Mouse (Mus musculus): ENCODE results near the gene Fam213b.
A peak's percentile ranks its signal among the peaks of the same experiment; 100 is the strongest.

Fam213b gene

DNA sequence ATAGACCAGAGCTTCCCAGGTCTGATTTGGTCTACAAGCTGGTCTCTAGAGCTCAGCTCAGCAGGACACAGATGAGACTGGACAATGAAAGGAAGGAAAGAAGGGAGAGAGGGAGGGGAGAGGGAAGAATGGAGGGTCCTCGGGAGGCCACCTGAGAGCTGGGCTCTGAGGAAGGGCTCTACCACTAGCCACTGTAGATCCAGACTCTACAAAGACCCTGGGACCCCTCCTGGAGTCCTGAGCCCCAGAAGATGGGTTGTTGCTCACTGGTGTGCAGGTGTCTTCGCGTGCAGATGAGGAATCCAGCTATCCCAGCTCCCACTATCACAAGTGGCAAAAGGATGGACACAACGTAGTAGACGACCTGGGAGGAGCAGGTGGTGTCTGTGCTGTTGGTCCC is 24.0 kb upstream of the Fam213b start:
- no peak for DNase-seq

- no peak for DNase-seq
Measured at GRCm38 (mm10) chr4:154922291-154922690, 23.4 kb upstream of the Fam213b start.

GRCm38 (mm10) chr4:154916662-154917061 is 17.7 kb upstream of the Fam213b start:
- no peak for DNase-seq

GRCm38 (mm10) chr4:154915286-154915685 is 16.4 kb upstream of the Fam213b start:
- DNase-seq, result no peak

- peak; percentile 32 for DNase-seq
Measured at GRCm38 (mm10) chr4:154914707-154915106, 15.8 kb upstream of the Fam213b start.

GRCm38 (mm10) chr4:154914252-154914651 is 15.3 kb upstream of the Fam213b start:
- DNase-seq, result no peak

DNA sequence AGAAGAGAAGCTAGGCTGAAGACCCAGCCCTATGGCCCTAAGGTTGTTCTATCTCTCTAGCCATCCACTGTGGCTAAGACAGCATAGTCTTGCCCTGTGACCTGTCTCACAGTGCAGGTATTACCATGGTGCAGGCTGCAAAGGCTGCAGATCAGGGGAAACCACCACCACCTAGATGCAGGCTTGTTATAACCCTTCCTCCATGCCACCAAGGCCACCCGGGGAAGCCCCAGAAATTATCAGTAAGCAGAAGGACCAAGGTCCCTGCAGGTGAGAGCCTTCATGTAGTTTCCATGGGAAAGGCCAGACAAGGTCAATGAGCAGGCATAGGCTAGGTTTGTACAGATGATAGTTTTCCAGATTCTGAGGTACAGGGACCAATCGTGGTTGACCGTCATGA is 14.9 kb upstream of the Fam213b start:
- DNase-seq, result no peak

DNA sequence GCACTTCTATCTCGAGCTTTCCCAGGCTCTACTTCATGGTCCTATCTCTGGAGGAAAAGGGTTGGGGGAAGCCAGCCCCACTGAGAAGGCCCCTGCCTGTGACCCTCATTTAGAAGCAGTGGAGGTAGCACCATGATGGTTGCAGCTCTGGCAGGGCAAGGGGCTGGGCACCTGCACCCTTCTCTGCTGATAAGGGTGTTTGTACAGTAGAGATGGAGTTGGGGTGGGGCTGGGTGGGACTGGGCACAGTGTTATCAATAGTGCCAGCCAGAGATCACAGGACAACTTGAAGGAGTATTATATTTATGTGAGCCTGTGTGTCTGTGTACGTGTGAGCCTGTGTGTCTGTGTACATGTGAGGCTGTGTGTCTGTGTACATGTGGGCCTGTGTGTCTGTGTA is 12.7 kb upstream of the Fam213b start:
- DNase-seq, result no peak

- no peak for DNase-seq
Measured at GRCm38 (mm10) chr4:154910606-154911522, 11.9 kb upstream of the Fam213b start.

- DNase-seq, result no peak
Measured at GRCm38 (mm10) chr4:154908490-154908889, 9.6 kb upstream of the Fam213b start.

DNA sequence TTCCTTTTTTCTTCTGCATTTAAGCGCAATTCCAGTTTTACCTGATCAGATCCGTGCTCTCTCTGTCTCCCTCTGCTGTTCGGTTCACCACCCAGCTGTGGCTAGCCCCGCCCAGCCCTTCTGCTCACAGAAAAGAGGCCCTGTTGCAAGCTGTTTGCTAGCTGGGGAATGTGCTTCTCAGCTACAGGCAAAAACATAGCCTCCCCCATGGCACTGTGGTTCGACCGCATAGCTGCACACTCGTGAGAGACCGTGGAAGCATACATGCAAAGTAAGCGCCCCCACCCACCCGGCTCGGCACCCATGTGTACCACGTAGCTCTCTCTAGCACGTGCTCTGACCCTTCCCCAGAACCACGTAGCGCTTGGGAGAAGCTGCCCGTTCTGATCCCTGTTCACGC is 8.9 kb upstream of the Fam213b start:
- DNase-seq, result peak; percentile 79

- peak; percentile 90 for DNase-seq
Measured at GRCm38 (mm10) chr4:154904185-154905071, 5.5 kb upstream of the Fam213b start.

GRCm38 (mm10) chr4:154902371-154902770 is 3.4 kb upstream of the Fam213b start:
- no peak for DNase-seq

- no peak for DNase-seq
Measured at GRCm38 (mm10) chr4:154897676-154898465, 1.1 kb downstream of the Fam213b start.

- DNase-seq, result no peak
Measured at GRCm38 (mm10) chr4:154895549-154895948, 3.4 kb downstream of the Fam213b start.

DNA sequence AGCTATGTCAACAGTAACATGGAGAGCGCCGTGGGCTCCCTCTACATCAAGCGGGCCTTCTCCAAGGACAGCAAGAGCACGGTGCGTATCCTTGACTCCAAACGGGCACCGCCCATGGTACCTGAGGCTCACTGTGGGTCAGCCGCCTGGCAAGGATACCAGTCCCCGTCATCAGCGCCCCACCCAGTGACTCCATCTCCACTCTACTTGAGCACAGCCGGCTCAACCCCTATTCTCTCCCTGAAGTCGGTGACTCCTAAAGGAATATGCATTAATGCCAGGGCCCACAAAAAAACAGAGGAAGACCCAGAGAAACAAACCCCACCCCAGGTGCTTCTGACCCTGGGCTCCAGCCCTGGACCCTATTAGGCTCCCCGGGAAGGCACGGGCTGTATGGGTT is 8.0 kb downstream of the Fam213b start:
- DNase-seq, result no peak

- DNase-seq, result no peak
Measured at GRCm38 (mm10) chr4:154887593-154888250, 11.2 kb downstream of the Fam213b start.

GRCm38 (mm10) chr4:154886876-154887592 is 11.9 kb downstream of the Fam213b start:
- DNase-seq, result no peak

DNA sequence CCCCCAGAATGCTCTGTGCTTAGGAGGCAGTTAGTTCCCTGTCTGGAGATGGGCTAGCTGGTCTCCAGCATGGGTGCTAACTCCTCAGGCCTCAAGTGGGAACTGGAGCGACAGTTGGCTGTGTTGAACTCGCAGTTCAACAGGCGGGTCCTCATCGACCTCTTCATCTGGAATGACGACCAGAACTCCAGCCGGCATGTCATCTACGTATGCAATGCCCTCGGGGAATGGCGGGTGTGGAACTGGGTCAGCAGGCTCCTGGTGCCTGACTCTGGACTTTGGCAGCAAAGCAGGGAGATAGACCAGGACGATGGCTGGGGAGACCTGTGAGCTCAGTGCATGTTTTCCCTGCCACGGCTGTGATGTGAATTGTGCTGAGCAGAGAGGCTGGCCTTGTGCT is 13.5 kb downstream of the Fam213b start:
- no peak for DNase-seq

DNA sequence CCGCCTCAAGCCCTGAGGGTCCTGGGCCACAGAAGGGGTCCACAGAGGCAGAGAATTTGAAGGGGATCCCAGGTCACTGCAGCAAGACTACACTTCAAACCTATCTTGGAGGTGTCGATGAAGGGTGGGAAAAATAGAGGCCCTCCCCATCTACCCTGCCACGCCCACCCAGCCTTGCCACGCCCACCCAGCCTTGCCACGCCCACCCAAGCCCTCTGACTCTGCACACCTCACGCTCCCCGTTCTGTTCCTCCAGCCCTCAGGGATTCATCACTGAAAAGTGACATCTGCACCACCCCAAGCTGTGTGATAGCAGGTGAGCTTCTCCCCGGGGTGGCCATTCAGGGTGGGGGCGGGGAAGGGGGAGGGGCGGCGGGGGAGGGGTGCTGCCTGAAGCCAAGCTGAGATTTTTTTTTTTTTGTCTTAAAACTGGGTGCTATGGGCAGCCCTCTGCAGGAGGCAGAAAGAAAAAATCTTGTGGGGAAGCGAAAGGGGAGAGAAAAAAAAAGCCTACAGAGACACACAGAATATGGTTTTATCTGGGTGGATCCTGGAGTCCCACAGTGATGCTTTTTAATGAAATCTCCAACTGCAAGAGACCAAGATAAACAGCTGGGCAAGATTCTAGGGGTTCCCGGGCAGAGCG is 16.8 kb downstream of the Fam213b start:
- no peak for DNase-seq

DNA sequence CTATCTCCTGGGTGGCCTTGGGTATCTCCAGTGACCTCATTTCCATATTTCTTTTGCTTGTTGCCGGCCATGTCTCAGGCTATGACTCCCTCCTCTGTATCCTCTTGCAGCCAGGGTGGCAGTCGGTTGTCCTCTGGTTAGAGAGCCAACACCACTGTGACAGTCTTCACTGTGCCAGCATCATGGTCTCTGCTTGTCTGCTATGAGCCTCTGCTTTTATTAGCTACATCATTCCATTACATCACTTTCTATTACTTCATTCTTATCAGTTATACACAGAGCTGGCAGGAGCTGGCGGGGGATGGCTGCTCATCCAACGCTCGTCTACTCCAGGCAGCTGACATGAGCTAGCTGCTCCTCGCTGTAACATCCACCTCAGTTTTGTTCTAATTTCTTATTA is 18.2 kb downstream of the Fam213b start:
- no peak for DNase-seq

Measured in kidney, postnatal 14 days (tissue).